Mouse (Mus musculus) urinary bladder, postnatal 10 days (tissue): ENCODE data around the gene Mob3c.

Experiments
- DNase-seq: peaks from one replicate; pipeline ENCODE4 v3.0.0; 2022; ENCODE audit warnings: low spot score

The Mob3c gene

DNA sequence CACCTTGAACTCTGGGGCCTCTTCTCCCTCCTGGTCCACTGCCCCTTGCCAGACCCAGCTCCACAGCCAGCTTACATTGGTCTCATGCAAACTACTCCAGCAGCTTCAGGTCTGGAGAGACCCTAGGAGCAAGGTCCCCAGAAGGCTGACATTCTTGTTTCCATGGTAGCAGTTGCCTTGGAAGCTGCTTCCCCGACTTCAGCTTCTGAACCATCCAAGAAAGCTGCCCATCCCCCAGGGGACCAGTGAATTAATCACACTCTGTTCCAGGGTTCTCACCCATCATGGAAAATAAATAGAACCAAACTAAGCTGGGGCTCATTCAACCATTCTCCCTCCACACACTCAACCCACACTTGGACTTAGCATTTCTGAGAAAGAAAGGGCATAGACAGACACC, 53.3 kb downstream of the Mob3c start:
- DNase-seq = no peak

DNA sequence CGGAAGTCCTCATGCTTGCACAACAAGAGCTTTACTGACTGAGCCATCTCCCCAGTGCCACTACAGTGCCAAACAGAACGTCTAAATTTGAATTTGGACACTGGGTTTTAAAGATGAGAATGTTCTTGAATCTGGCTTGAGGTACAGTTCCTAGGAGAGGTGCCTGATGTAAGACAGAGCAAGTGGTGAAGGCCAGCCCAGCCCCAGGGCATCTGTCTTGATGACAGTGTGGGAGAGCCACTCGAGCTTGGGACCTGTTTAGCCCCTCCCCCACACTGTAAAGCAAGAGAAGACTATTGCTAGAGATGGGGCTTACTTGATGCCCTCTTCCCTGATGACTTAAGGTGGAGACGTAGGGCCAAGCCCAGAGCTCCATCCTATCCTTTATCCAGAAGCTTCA, 54.3 kb downstream of the Mob3c start:
- DNase-seq = no peak

DNA sequence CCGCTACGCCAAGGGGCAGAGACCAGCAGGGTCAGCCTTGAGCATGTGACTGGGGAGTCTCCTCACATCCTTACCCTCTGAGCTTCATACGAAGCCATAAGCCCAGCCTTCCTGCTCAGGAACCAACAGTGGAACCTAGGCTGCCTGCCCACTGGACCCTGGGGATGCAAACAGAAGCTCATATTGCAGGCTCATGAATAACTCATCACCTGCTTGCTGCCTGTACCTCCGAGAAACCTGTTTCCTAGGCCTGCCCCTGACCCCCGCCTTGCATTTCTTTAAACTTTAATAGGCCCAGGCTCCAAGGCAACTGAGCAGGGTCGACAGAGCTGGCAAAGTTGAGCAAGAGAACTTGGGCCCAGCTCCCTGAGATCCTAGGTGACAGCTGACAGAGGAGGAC, 56.1 kb downstream of the Mob3c start, which contains the start of gene Kncn:
Kncn (plus strand) TSS at position 379 of the 400 bp plus-strand sequence.
- DNase-seq = no peak
